Mouse (Mus musculus): ENCODE measurements at regions not wholly inside any gene's neighbourhood (a gene's known extent, or its start where the extent isn't known, plus 50 kb on each side); places are given as distances from the start of the nearest gene placed in this dataset.

GRCm38 (mm10) chr8:7097577-7097976, 1563.5 kb downstream of the Efnb2 start:
- H3K9me3 ChIP-seq (replicated peaks; ENCODE audit: control insufficient read depth, low read length): no peaks in the 10 kb centered on the region
- no peaks in the 10 kb centered on the region for H3K27me3 ChIP-seq (replicated peaks; ENCODE audit: control insufficient read depth, insufficient read depth, low read length)
- ATAC-seq (peak; percentile 90), DNase-seq (ENCODE audit: low spot score) (peak; percentile 73)
- H3K9ac ChIP-seq (ENCODE audit: low read length): no peak overlapping the region
- H3K27ac ChIP-seq (ENCODE audit: low read depth, low read length): no peak overlapping the region
- no peak overlapping the region for H3K4me3 ChIP-seq (ENCODE audit: low read depth, low read length)
- H3K4me2 ChIP-seq (ENCODE audit: low read length): no peak overlapping the region
- no peaks in the 10 kb centered on the region for H3K36me3 ChIP-seq (ENCODE audit: control insufficient read depth, insufficient read depth, low read length)
- no peaks in the 10 kb centered on the region for H3K4me1 ChIP-seq (ENCODE audit: control insufficient read depth, insufficient read depth, low read length)
- WGBS: 38% methylated on average over 2 of the region's 2 CpGs

GRCm38 (mm10) chr8:7092831-7093230, 1568.2 kb downstream of the Efnb2 start:
- no peaks in the 10 kb centered on the region for H3K36me3 ChIP-seq (ENCODE audit: control insufficient read depth, insufficient read depth, low read length)
- no peak overlapping the region for H3K9ac ChIP-seq (ENCODE audit: low read length)
- no peaks in the 10 kb centered on the region for H3K27me3 ChIP-seq (replicated peaks; ENCODE audit: control insufficient read depth, insufficient read depth, low read length)
- H3K4me2 ChIP-seq (ENCODE audit: low read length): no peak overlapping the region
- H3K4me3 ChIP-seq (ENCODE audit: low read depth, low read length): no peak overlapping the region
- no peaks in the 10 kb centered on the region for H3K4me1 ChIP-seq (ENCODE audit: control insufficient read depth, insufficient read depth, low read length)
- no peak overlapping the region for H3K27ac ChIP-seq (ENCODE audit: low read depth, low read length)
- DNase-seq (ENCODE audit: low spot score): no peak
- no peaks in the 10 kb centered on the region for H3K9me3 ChIP-seq (replicated peaks; ENCODE audit: control insufficient read depth, low read length)
- ATAC-seq: no peak
- WGBS: 66% methylated on average over 2 of the region's 2 CpGs

- H3K4me2 ChIP-seq (ENCODE audit: low read length): no peak overlapping the region
- 75% methylated on average over 2 of the region's 2 CpGs for whole genome bisulfite sequencing
- H3K4me3 ChIP-seq (ENCODE audit: low read depth, low read length): no peak overlapping the region
- H3K9me3 ChIP-seq (replicated peaks; ENCODE audit: control insufficient read depth, low read length): no peaks in the 10 kb centered on the region
- H3K9ac ChIP-seq (ENCODE audit: low read length): no peak overlapping the region
- no peaks in the 10 kb centered on the region for H3K36me3 ChIP-seq (ENCODE audit: control insufficient read depth, insufficient read depth, low read length)
- H3K27ac ChIP-seq (ENCODE audit: low read depth, low read length): no peak overlapping the region
- ATAC-seq (no peak), DNase-seq (ENCODE audit: low spot score) (no peak)
- H3K4me1 ChIP-seq (ENCODE audit: control insufficient read depth, insufficient read depth, low read length): no peaks in the 10 kb centered on the region
- H3K27me3 ChIP-seq (replicated peaks; ENCODE audit: control insufficient read depth, insufficient read depth, low read length): no peaks in the 10 kb centered on the region
Measured at GRCm38 (mm10) chr8:7088123-7088522, 1572.9 kb downstream of the Efnb2 start.

GRCm38 (mm10) chr8:7060255-7060656, 1600.8 kb downstream of the Efnb2 start:
- Histone ChIP-seq H3K4me1 (ENCODE audit: control insufficient read depth, insufficient read depth, low read length) (no peaks in the 10 kb centered on the region), H3K4me2 (ENCODE audit: low read length) (no peak overlapping the region), H3K36me3 (ENCODE audit: control insufficient read depth, insufficient read depth, low read length) (no peaks in the 10 kb centered on the region), H3K4me3 (ENCODE audit: low read depth, low read length) (no peak overlapping the region), H3K9me3 (replicated peaks; ENCODE audit: control insufficient read depth, low read length) (no peaks in the 10 kb centered on the region), H3K27ac (ENCODE audit: low read depth, low read length) (no peak overlapping the region), H3K27me3 (replicated peaks; ENCODE audit: control insufficient read depth, insufficient read depth, low read length) (no peaks in the 10 kb centered on the region), H3K9ac (ENCODE audit: low read length) (no peak overlapping the region)
- DNase-seq (ENCODE audit: low spot score): peak; percentile 4
- no peak for ATAC-seq
- 87% methylated on average over 4 of the region's 4 CpGs for WGBS

- Histone ChIP-seq H3K9ac (ENCODE audit: low read length) (no peak overlapping the region), H3K4me3 (ENCODE audit: low read depth, low read length) (no peak overlapping the region), H3K4me1 (ENCODE audit: control insufficient read depth, insufficient read depth, low read length) (no peaks in the 10 kb centered on the region), H3K36me3 (ENCODE audit: control insufficient read depth, insufficient read depth, low read length) (no peaks in the 10 kb centered on the region), H3K27me3 (replicated peaks; ENCODE audit: control insufficient read depth, insufficient read depth, low read length) (no peaks in the 10 kb centered on the region), H3K27ac (ENCODE audit: low read depth, low read length) (no peak overlapping the region), H3K4me2 (ENCODE audit: low read length) (no peak overlapping the region), H3K9me3 (replicated peaks; ENCODE audit: control insufficient read depth, low read length) (no peaks in the 10 kb centered on the region)
- WGBS: 93% methylated on average over 3 of the region's 3 CpGs
- ATAC-seq (no peak), DNase-seq (ENCODE audit: low spot score) (no peak)
Measured at GRCm38 (mm10) chr8:7026247-7026844, 1634.7 kb downstream of the Efnb2 start.

GRCm38 (mm10) chr8:7024336-7024735, 1636.7 kb downstream of the Efnb2 start:
- 86% methylated on average over 3 of the region's 3 CpGs for WGBS

GRCm38 (mm10) chr8:7011881-7012280, 1649.2 kb downstream of the Efnb2 start:
- DNase-seq (ENCODE audit: low spot score): no peak
- Histone ChIP-seq H3K4me3 (ENCODE audit: low read depth, low read length) (no peak overlapping the region), H3K4me2 (ENCODE audit: low read length) (no peak overlapping the region), H3K9ac (ENCODE audit: low read length) (no peak overlapping the region), H3K27ac (ENCODE audit: low read depth, low read length) (no peak overlapping the region), H3K36me3 (ENCODE audit: control insufficient read depth, insufficient read depth, low read length) (no peaks in the 10 kb centered on the region), H3K9me3 (replicated peaks; ENCODE audit: control insufficient read depth, low read length) (no peaks in the 10 kb centered on the region), H3K27me3 (replicated peaks; ENCODE audit: control insufficient read depth, insufficient read depth, low read length) (no peaks in the 10 kb centered on the region), H3K4me1 (ENCODE audit: control insufficient read depth, insufficient read depth, low read length) (no peaks in the 10 kb centered on the region)
- 89% methylated on average over 5 of the region's 5 CpGs for WGBS
- ATAC-seq: no peak

More at GRCm38 (mm10) chr8:7024336-7024735, 1636.7 kb downstream of the Efnb2 start:
- Histone ChIP-seq H3K27me3 (replicated peaks; ENCODE audit: control insufficient read depth, insufficient read depth, low read length) (no peaks in the 10 kb centered on the region), H3K4me2 (ENCODE audit: low read length) (no peak overlapping the region), H3K9ac (ENCODE audit: low read length) (no peak overlapping the region), H3K36me3 (ENCODE audit: control insufficient read depth, insufficient read depth, low read length) (no peaks in the 10 kb centered on the region), H3K9me3 (replicated peaks; ENCODE audit: control insufficient read depth, low read length) (no peaks in the 10 kb centered on the region), H3K4me1 (ENCODE audit: control insufficient read depth, insufficient read depth, low read length) (no peaks in the 10 kb centered on the region), H3K27ac (ENCODE audit: low read depth, low read length) (no peak overlapping the region), H3K4me3 (ENCODE audit: low read depth, low read length) (no peak overlapping the region)
- ATAC-seq (no peak), DNase-seq (ENCODE audit: low spot score) (peak; percentile 4)

- DNase-seq (ENCODE audit: low spot score): peak; percentile 31
- H3K4me3 ChIP-seq (ENCODE audit: low read depth, low read length): no peak overlapping the region
- no peaks in the 10 kb centered on the region for H3K27me3 ChIP-seq (replicated peaks; ENCODE audit: control insufficient read depth, insufficient read depth, low read length)
- no peaks in the 10 kb centered on the region for H3K4me1 ChIP-seq (ENCODE audit: control insufficient read depth, insufficient read depth, low read length)
- H3K4me2 ChIP-seq (ENCODE audit: low read length): no peak overlapping the region
- no peaks in the 10 kb centered on the region for H3K36me3 ChIP-seq (ENCODE audit: control insufficient read depth, insufficient read depth, low read length)
- WGBS: 90% methylated on average over 2 of the region's 2 CpGs
- H3K27ac ChIP-seq (ENCODE audit: low read depth, low read length): no peak overlapping the region
- no peak for ATAC-seq
- no peaks in the 10 kb centered on the region for H3K9me3 ChIP-seq (replicated peaks; ENCODE audit: control insufficient read depth, low read length)
- H3K9ac ChIP-seq (ENCODE audit: low read length): no peak overlapping the region
Measured at GRCm38 (mm10) chr8:6991516-6991915, 1669.5 kb downstream of the Efnb2 start.

GRCm38 (mm10) chr8:6989359-6990095, 1671.5 kb downstream of the Efnb2 start:
- Histone ChIP-seq H3K4me3 (ENCODE audit: low read depth, low read length) (no peak overlapping the region), H3K9me3 (replicated peaks; ENCODE audit: control insufficient read depth, low read length) (no peaks in the 10 kb centered on the region), H3K9ac (ENCODE audit: low read length) (no peak overlapping the region), H3K4me2 (ENCODE audit: low read length) (no peak overlapping the region), H3K27ac (ENCODE audit: low read depth, low read length) (no peak overlapping the region), H3K27me3 (replicated peaks; ENCODE audit: control insufficient read depth, insufficient read depth, low read length) (no peaks in the 10 kb centered on the region), H3K4me1 (ENCODE audit: control insufficient read depth, insufficient read depth, low read length) (no peaks in the 10 kb centered on the region), H3K36me3 (ENCODE audit: control insufficient read depth, insufficient read depth, low read length) (no peaks in the 10 kb centered on the region)
- DNase-seq (ENCODE audit: low spot score): no peak
- ATAC-seq: no peak
- WGBS: 79% methylated on average over 3 of the region's 3 CpGs

All from forebrain, embryonic 14.5 days (tissue).